Mouse (Mus musculus): ENCODE data around the gene Glt1d1.

The Glt1d1 gene

DNA sequence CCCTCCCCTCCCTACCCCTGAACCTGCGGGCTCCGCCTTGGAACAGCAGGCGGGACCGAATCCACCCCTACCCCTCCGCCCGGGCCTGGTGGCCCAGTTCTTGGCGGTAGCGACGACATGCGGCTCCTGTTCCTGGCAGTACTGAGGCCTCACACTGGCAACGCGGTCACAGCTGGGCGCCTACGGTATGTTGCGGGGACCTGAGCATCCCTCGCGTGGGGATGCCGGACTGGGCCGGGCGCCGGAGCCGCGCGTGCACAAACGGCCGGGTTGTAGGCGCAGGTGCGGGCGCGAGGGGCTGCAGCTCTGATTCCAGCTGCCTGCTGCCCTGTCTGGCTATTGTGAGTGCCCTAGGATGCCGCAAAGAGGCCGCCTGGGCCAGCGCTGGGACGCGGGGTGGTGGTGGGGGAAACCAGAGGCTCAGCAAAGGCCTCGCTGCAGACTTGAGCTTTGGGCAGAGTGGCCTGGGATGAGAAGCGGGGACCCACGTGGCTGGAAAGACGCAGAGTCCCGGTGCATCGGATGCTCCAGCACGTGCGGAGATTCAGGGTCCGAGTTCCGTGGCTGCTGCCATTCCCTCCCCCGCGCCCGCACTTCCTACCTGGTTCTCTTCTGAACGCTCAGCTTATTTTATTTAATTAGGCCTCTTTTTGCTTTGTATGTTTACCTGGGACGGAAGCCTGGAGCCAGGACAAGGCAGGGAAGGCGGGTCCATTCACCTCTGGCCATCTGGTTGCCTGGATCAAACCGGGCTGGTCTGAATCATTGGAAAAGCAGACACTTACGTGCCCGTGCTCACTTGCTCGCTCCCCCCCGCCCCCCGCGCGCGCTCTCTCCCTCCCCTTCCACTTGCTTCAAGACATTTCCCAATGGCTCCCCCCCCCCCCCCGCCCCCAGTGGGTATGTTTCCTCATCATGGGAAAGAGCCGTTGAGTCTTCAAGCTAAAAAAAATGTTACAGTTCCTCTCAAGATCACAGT lies at the start of gene Glt1d1, which contains the start of gene Slc15a4:
Gene Glt1d1, plus strand, starts transcription at position 96 of the 979 bp plus-strand sequence.
Gene Slc15a4, minus strand, starts transcription at position 731 of the 979 bp plus-strand sequence.
- POLR2A ChIA-PET, result interaction anchor here (0.5 to 4.8 kb wide), 25 partner anchors 9 to 965 kb away, joined by 3 to 42 read pairs (median 5); no protein-coding TSS in a partner anchor
- CTCF ChIA-PET, result interaction anchor here in 3 of 4 experiments (0.6 to 7.6 kb wide), 8 partner anchors 15 to 859 kb away, joined by 3 to 45 read pairs (median 6); no protein-coding TSS in a partner anchor

- ChIA-PET POLR2A (interaction anchor here in 2 of 4 experiments (0.8 to 1.5 kb wide), 6 partner anchors 10 to 52 kb away, joined by 3 to 5 read pairs (median 4); no protein-coding TSS in a partner anchor), CTCF (interaction anchor here (0.5 to 1.9 kb wide), 14 partner anchors 8 to 130 kb away, joined by 3 to 11 read pairs (median 5); no protein-coding TSS in a partner anchor)
These were observed 48.4 kb upstream of the Glt1d1 start for GRCm38 (mm10) chr5:127583658-127584057.

DNA sequence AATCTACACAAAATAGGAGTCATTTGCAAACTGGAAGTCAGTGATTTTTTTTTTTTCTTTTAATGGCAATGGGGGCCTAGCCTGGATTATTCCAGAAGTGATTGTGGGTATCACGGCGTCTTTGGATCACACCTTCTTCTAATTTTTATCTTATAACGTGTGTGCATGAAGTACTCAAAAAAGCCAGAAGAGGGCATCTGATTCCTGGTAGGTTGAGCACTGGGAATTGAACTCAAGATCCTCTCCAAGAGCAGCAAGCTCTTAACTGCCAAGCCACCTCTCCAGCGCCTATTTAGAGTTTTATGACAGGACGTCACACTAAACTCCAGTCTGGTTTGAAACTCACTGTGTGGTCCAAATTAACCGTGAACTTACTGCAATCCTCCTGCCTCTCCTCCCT lies 44.2 kb upstream of the Glt1d1 start:
- CTCF ChIA-PET, result interaction anchor here in 2 of 4 experiments (0.9 to 3.3 kb wide), 2 partner anchors 51 to 60 kb away, joined by 3 to 12 read pairs; no protein-coding TSS in a partner anchor
- POLR2A ChIA-PET, result interaction anchor here in 1 of 4 experiments (1.4 kb wide), 1 partner anchor 29 kb away, joined by 3 read pairs; no protein-coding TSS in a partner anchor

- ChIA-PET CTCF (interaction anchor here (0.5 to 5.5 kb wide), 26 partner anchors 9 to 1011 kb away, joined by 3 to 43 read pairs (median 4); partner anchors contain the start of gene Glt1d1 (in 1 of the 4)), POLR2A (interaction anchor here in 3 of 4 experiments (0.5 to 2.7 kb wide), 15 partner anchors 11 to 1025 kb away, joined by 3 to 12 read pairs (median 4); partner anchors contain the start of gene Slc15a4 (in 1 of the 3))
These were observed 39.7 kb upstream of the Glt1d1 start for GRCm38 (mm10) chr5:127592406-127592805.

- ChIA-PET CTCF (interaction anchor here (0.5 to 5.5 kb wide), 24 partner anchors 9 to 1010 kb away, joined by 3 to 43 read pairs (median 4); partner anchors contain the start of gene Glt1d1 (in 1 of the 4)), POLR2A (interaction anchor here in 3 of 4 experiments (0.7 to 2.7 kb wide), 15 partner anchors 8 to 66 kb away, joined by 3 to 12 read pairs (median 5); partner anchors contain the start of gene Slc15a4 (in 1 of the 3))
These were observed 39.2 kb upstream of the Glt1d1 start for GRCm38 (mm10) chr5:127592854-127593253.

GRCm38 (mm10) chr5:127595676-127596075 lies 36.4 kb upstream of the Glt1d1 start:
- ChIA-PET CTCF (interaction anchor here in 1 of 4 experiments (0.7 to 5.5 kb wide), 3 partner anchors 12 to 86 kb away, joined by 3 to 43 read pairs (median 7); no protein-coding TSS in a partner anchor), POLR2A (interaction anchor here in 2 of 4 experiments (0.6 to 2.3 kb wide), 4 partner anchors 8 to 223 kb away, joined by 3 to 9 read pairs (median 4); no protein-coding TSS in a partner anchor)

GRCm38 (mm10) chr5:127596862-127597261 lies 35.2 kb upstream of the Glt1d1 start:
- ChIA-PET CTCF (interaction anchor here in 1 of 4 experiments (1.3 kb wide), 1 partner anchor 52 kb away, joined by 8 read pairs; no protein-coding TSS in a partner anchor), POLR2A (interaction anchor here in 1 of 4 experiments (0.5 to 0.6 kb wide), 3 partner anchors 42 to 154 kb away, joined by 3 to 8 read pairs (median 4); no protein-coding TSS in a partner anchor)

DNA sequence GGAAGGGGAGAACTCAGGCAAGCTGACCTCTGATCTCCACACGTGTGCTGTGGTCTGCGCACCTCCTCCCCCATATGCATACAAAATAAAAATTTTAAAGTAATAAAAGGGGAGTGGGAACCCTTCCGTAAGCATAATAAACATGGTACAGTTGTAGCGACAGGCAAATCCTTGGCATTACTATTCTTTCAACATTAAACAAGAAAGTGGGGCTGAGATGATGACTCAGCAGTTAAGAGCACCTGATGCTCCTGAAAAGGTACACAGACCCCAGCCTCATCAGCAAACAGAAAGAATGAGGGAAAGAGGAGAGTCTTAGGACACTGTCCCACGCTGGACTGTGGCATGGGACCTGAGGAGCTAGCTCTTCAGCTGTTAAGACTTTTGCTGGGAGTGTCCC lies 29.1 kb upstream of the Glt1d1 start:
- ChIA-PET POLR2A (interaction anchor here in 2 of 4 experiments (1.0 to 3.3 kb wide), 5 partner anchors 8 to 10 kb away, joined by 3 to 18 read pairs (median 3); no protein-coding TSS in a partner anchor), CTCF (no interaction called here)

- ChIA-PET CTCF (interaction anchor here in 1 of 4 experiments (0.9 kb wide), 1 partner anchor 13 kb away, joined by 3 read pairs; no protein-coding TSS in a partner anchor), POLR2A (interaction anchor here in 3 of 4 experiments (0.9 to 2.7 kb wide), 12 partner anchors 8 to 33 kb away, joined by 3 to 10 read pairs (median 4); partner anchors contain the start of gene Slc15a4 (in 1 of the 3))
These were observed 24.6 kb upstream of the Glt1d1 start for GRCm38 (mm10) chr5:127607507-127607906.

DNA sequence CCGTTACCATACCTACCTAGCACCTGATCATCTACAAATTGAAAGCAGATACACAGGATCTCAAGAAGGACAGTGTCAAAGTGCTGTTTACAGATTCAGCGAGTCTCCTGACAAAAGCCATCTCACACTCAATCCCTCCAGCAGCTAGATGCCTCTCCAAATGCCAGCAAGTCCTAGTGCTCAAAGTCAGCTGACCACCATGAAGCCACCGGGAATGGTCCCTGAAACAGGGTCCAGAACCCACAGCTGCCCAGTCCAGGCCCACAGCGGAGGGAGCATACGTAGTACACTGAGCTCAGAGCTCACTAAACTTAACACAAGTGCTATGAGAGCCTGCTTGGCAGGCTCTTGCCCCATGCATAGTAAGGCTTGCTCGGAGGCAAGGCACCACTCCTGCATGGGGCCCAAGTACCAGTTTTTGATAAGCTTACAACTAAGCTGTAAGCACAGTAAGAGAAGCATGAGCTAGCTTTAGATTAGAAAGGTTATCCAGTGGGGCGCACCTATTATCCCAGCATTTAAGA lies 22.8 kb upstream of the Glt1d1 start:
- ChIA-PET CTCF (interaction anchor here in 2 of 4 experiments (0.6 to 2.5 kb wide), 6 partner anchors 17 to 75 kb away, joined by 3 to 10 read pairs (median 4); no protein-coding TSS in a partner anchor), POLR2A (interaction anchor here in 3 of 4 experiments (1.0 to 3.8 kb wide), 10 partner anchors 8 to 86 kb away, joined by 3 to 27 read pairs (median 5); partner anchors contain the start of gene Slc15a4 (in 1 of the 3))

DNA sequence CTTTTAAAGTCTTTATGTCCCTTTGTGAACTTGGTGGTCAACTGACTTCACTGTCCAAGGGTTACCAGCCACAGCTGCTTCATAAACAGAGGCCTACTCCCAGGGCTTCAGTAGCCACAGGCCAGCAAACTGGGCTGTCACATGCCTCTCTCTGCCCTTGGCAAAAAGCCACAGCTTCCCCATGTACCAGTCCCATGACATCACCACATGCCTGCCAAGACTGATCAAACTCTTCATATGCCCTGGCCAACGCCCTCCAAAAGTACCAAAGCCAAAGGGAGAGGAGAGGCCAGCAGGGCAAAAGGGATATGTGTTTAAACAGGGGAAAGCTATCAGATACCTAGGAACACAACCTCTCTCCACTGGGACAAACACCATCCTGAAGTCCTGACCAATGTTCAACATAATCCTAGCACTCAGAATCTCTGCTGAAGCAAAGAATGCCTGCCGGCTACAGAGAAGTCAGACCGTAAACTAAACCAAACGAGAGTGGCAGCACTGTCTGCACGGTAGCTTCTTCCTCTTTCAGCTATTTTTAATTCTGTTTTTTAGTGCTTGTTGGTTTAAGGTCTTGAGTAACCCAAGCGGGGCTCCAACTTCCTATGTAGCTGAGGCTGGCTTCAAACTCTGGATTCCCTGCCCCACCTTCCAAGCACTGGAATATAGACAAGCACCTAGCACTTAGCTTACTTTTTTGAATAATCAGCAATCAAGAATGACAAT lies 21.1 kb upstream of the Glt1d1 start:
- ChIA-PET CTCF (interaction anchor here in 3 of 4 experiments (0.5 to 2.5 kb wide), 3 partner anchors 18 to 41 kb away, joined by 4 to 10 read pairs (median 5); no protein-coding TSS in a partner anchor), POLR2A (interaction anchor here in 2 of 4 experiments (0.6 to 3.8 kb wide), 13 partner anchors 9 to 95 kb away, joined by 3 to 27 read pairs (median 4); partner anchors contain the start of genes Glt1d1 (in 1 of the 2) and Slc15a4 (in 1 of the 2))

- ChIA-PET CTCF (interaction anchor here in 1 of 4 experiments (0.5 to 1.7 kb wide), 2 partner anchors 19 to 878 kb away, joined by 3 to 4 read pairs; no protein-coding TSS in a partner anchor), POLR2A (interaction anchor here in 1 of 4 experiments (1.0 to 4.1 kb wide), 7 partner anchors 7 to 94 kb away, joined by 3 to 27 read pairs (median 5); no protein-coding TSS in a partner anchor)
These were observed 20.2 kb upstream of the Glt1d1 start for GRCm38 (mm10) chr5:127611881-127612280.

DNA sequence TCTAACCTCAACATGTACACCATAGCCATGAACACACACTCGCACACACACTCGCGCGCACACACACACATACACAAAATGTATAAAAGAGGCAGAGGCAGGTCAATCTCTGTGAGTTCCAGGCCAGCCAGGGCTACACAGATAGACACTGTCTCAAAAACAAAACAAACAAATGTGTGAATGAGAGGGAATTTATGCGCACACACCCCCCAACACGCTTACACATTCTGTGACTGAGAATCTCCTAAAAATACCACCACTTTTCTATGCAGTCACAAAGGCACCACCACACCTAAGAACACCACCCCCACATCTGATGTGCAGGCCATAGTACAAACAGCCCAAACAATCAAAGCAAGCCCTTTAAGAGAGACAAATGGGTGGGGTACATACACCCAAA lies 19.7 kb upstream of the Glt1d1 start:
- CTCF ChIA-PET, result interaction anchor here in 1 of 4 experiments (0.5 kb wide), 1 partner anchor 106 kb away, joined by 4 read pairs; no protein-coding TSS in a partner anchor
- POLR2A ChIA-PET, result interaction anchor here in 3 of 4 experiments (0.6 to 4.1 kb wide), 8 partner anchors 8 to 110 kb away, joined by 3 to 27 read pairs (median 6); no protein-coding TSS in a partner anchor

DNA sequence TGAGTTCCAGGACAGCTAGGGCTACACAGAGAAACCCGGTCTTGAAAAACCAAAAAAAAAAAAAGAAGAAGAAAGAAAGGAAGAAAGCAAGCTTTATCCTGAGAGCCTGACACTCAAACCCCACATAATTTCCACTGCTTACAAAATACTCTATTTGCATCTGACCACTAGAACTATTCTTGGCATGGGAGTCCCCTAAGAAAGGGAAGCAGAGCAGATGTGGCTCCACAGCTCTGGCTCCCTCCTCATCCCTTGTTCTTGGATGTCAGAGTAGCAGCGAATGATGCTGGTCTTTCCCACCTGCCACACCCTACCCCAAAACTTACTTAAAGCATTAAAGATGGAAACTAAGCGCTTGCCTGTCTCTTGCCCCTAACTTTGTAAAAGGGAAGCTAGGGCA lies 16.6 kb upstream of the Glt1d1 start:
- ChIA-PET POLR2A (interaction anchor here in 3 of 4 experiments (0.6 to 4.6 kb wide), 16 partner anchors 11 to 72 kb away, joined by 3 to 42 read pairs (median 4); partner anchors contain the start of genes Glt1d1 (in 1 of the 3) and Slc15a4 (in 1 of the 3)), CTCF (interaction anchor here in 1 of 4 experiments (0.6 to 1.2 kb wide), 2 partner anchors 655 to 876 kb away, joined by 3 read pairs; no protein-coding TSS in a partner anchor)

DNA sequence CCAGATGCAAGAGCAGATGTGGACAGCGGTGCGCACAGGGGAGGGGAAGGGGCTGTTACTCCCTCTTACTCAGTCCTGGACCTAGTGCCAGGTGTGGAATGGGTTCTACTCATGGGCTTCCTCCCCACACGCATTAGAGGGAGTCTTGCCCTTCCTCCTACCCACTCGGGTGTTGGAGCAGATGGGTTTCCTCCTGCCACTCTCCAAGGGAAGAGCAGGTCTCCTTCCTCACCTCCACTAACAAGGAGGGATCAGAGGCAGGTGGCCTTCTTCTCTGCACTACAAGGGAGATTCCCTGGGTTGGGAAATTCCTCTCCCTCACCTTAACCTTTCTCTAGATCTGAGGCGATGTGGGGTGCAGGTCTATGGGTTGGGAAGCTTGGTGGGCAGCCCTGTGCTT lies 15.9 kb upstream of the Glt1d1 start:
- ChIA-PET CTCF (interaction anchor here in 1 of 4 experiments (1.1 kb wide), 1 partner anchor 33 kb away, joined by 3 read pairs; no protein-coding TSS in a partner anchor), POLR2A (interaction anchor here in 2 of 4 experiments (0.8 to 4.6 kb wide), 21 partner anchors 9 to 71 kb away, joined by 3 to 42 read pairs (median 4); partner anchors contain the start of genes Glt1d1 (in 2 of the 2) and Slc15a4 (in 2 of the 2))
